Mouse (Mus musculus): Measurements from ENCODE around the gene Tln2.

Gene Tln2

GRCm38 (mm10) chr9:67267276-67267990 lies 292.1 kb downstream of the Tln2 start:
- DNase-seq = no peak

- peak; percentile 38 for DNase-seq
Measured at GRCm38 (mm10) chr9:67265513-67265912, 294.0 kb downstream of the Tln2 start.

- no peak for DNase-seq
Measured at GRCm38 (mm10) chr9:67264896-67265295, 294.6 kb downstream of the Tln2 start.

- DNase-seq = peak; percentile 88
Measured at GRCm38 (mm10) chr9:67260835-67261599, 298.5 kb downstream of the Tln2 start.

GRCm38 (mm10) chr9:67250141-67250540 lies 309.4 kb downstream of the Tln2 start:
- DNase-seq = no peak

GRCm38 (mm10) chr9:67247365-67247950 lies 312.0 kb downstream of the Tln2 start:
- no peak for DNase-seq

- no peak for DNase-seq
Measured at GRCm38 (mm10) chr9:67245265-67245664, 314.2 kb downstream of the Tln2 start.

- no peak for DNase-seq
Measured at GRCm38 (mm10) chr9:67241683-67242082, 317.8 kb downstream of the Tln2 start.

- DNase-seq = no peak
Measured at GRCm38 (mm10) chr9:67240456-67240855, 319.0 kb downstream of the Tln2 start.

- DNase-seq = no peak
Measured at GRCm38 (mm10) chr9:67236987-67237386, 322.5 kb downstream of the Tln2 start.

GRCm38 (mm10) chr9:67235441-67236217 lies 323.9 kb downstream of the Tln2 start:
- DNase-seq = no peak

GRCm38 (mm10) chr9:67229033-67229432 lies 330.5 kb downstream of the Tln2 start:
- DNase-seq = no peak

- DNase-seq = peak; percentile 36
Measured at GRCm38 (mm10) chr9:67220388-67220787, 339.1 kb downstream of the Tln2 start.

GRCm38 (mm10) chr9:67218001-67218400 lies 341.5 kb downstream of the Tln2 start:
- DNase-seq = peak; percentile 72

- no peak for DNase-seq
Measured at GRCm38 (mm10) chr9:67214191-67214985, 345.1 kb downstream of the Tln2 start.

GRCm38 (mm10) chr9:67213275-67213674 lies 346.2 kb downstream of the Tln2 start:
- peak; percentile 69 for DNase-seq

GRCm38 (mm10) chr9:67211220-67211619 lies 348.3 kb downstream of the Tln2 start:
- DNase-seq = no peak

- no peak for DNase-seq
Measured at GRCm38 (mm10) chr9:67209451-67209850, 350.1 kb downstream of the Tln2 start.

- no peak for DNase-seq
Measured at GRCm38 (mm10) chr9:67208420-67208819, 351.1 kb downstream of the Tln2 start.

GRCm38 (mm10) chr9:67205175-67205574 lies 354.3 kb downstream of the Tln2 start:
- DNase-seq = no peak

GRCm38 (mm10) chr9:67196609-67197008 lies 362.9 kb downstream of the Tln2 start:
- DNase-seq = no peak

GRCm38 (mm10) chr9:67195306-67195705 lies 364.2 kb downstream of the Tln2 start:
- DNase-seq = peak; percentile 63

All from retina, postnatal 1 day (tissue).